Mouse (Mus musculus) hindbrain, embryonic 13.5 days (tissue): ENCODE measurements at regions not wholly inside any gene's neighbourhood (a gene's known extent, or its start where the extent isn't known, plus 50 kb on each side); places are given as distances from the start of the nearest gene placed in this dataset.

ENCODE experiments used
- ATAC-seq: fragments of 200-750 bp; cut with Nextera tagmentation; 2 replicates; pipeline ENCODE4 v1.8.0; 2017; ENCODE audit warnings: moderate TSS enrichment; ENCODE audit not compliant: low FRiP score
- H3K27ac ChIP-seq: fragments of 300-500 bp; sonication (generic); 2 replicates; pipeline ENCODE4 v1.5.1; 2015; ENCODE audit warnings: inconsistent platforms, mild to moderate bottlenecking, moderate library complexity
- H3K27me3 ChIP-seq: fragments of 300-500 bp; sonication (generic); 2 replicates; pipeline ENCODE4 v1.6.1; 2015; ENCODE audit warnings: mild to moderate bottlenecking, inconsistent platforms
- H3K36me3 ChIP-seq: fragments of 300-500 bp; sonication (generic); 2 replicates; pipeline ENCODE4 v1.6.1; 2015; ENCODE audit warnings: mild to moderate bottlenecking, inconsistent platforms
- H3K4me1 ChIP-seq: fragments of 300-500 bp; sonication (generic); replicated peaks from 2 replicates; pipeline ENCODE4 v1.6.1; 2015; ENCODE audit warnings: inconsistent platforms
- H3K4me2 ChIP-seq: fragments of 300-500 bp; sonication (generic); 2 replicates; pipeline ENCODE4 v1.6.1; 2015; ENCODE audit warnings: inconsistent platforms, mild to moderate bottlenecking, moderate library complexity
- H3K4me3 ChIP-seq: fragments of 300-500 bp; sonication (generic); 2 replicates; pipeline ENCODE4 v1.5.1; 2015; ENCODE audit warnings: mild to moderate bottlenecking, inconsistent platforms
- H3K9ac ChIP-seq: fragments of 300-500 bp; sonication (generic); 2 replicates; pipeline ENCODE4 v1.6.1; 2015; ENCODE audit warnings: mild to moderate bottlenecking, inconsistent platforms
- H3K9me3 ChIP-seq: fragments of 300-500 bp; sonication (generic); 2 replicates; pipeline ENCODE4 v1.6.1; 2016; ENCODE audit warnings: inconsistent platforms
- WGBS: fragments of 180-500 bp; shearing (Covaris S2); methylation state at CpG from one replicate; pipeline ENCODE4 v1.1.7; 2015; 5-methylcytosine and 5-hydroxymethylcytosine counted together

DNA sequence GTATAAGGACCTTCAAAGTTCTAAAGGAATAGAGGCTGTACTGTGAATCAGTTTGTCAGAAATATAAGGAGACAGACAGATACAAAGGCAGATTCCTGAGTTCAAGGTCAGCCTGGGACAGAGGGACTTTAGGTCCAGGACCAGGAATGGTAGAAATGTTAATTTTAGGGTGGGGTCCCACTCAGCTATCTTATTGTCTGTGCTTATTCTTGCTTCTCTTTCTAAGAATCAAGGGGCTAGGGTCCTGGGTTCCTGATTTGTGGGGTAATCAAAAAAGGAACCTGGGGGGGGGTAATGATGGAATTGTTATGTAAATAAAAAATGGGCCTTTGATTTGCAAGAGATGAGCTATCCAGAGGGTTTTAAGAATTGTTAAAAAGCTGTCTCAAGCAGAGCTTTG, 71.7 kb upstream of the Fshr start:
- Histone ChIP-seq H3K27ac (no peak overlapping the region), H3K36me3 (no peaks in the 10 kb centered on the region), H3K9me3 (no peaks in the 10 kb centered on the region), H3K27me3 (no peaks in the 10 kb centered on the region), H3K4me2 (no peak overlapping the region), H3K4me3 (no peak overlapping the region), H3K4me1 (no peaks in the 10 kb centered on the region), H3K9ac (no peak overlapping the region)
- no peak for ATAC-seq

DNA sequence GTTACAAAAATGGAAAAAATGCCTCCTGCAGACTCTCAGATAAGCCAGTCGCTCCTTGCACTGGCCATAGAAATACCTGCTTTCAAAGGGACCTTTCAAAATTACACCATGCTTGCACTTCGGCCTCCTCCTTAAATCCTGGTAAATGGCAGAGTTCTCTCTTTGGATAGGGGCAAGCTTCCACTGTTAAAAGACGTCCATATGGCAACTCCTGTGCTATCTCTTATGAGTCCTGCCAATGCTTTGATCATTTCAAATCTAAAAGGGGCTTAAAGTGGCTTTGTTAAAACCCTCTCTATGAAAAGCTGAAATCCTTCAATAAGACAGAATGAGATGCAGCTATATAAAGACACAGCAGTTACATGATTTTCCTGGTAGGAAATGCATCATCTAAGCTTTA, 55.2 kb upstream of the Fshr start:
- no peaks in the 10 kb centered on the region for H3K4me1 ChIP-seq
- H3K4me2 ChIP-seq: no peak overlapping the region
- no peak for ATAC-seq
- H3K9ac ChIP-seq: no peak overlapping the region
- H3K4me3 ChIP-seq: no peak overlapping the region
- 83% methylated on average over 3 of the region's 3 CpGs for WGBS
- H3K36me3 ChIP-seq: no peaks in the 10 kb centered on the region
- no peaks in the 10 kb centered on the region for H3K27me3 ChIP-seq
- H3K9me3 ChIP-seq: no peaks in the 10 kb centered on the region
- no peak overlapping the region for H3K27ac ChIP-seq

DNA sequence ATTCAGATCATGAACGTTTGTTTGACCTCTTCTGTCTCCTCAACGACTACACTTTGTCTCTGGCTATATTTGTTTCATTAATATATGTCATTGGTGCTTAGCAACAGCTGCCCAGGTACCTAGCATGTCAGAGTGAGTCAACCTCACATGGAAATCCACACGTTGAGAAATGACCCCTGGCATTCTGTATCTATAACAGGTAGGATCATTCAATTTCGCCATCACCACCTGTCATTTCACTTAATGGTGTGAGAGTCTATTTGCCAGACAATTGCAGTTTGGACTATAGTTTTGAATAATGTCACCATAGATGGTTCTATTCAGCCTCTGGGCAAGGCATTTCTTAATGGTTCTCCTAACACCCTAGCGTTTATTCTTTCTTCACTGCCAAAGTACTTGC, 50.3 kb upstream of the Fshr start:
- ATAC-seq: no peak
- Histone ChIP-seq H3K4me3 (no peak overlapping the region), H3K27me3 (no peaks in the 10 kb centered on the region), H3K9me3 (no peaks in the 10 kb centered on the region), H3K36me3 (no peaks in the 10 kb centered on the region), H3K27ac (no peak overlapping the region), H3K4me2 (no peak overlapping the region), H3K9ac (no peak overlapping the region), H3K4me1 (no peaks in the 10 kb centered on the region)
- 81% methylated on average over 5 of the region's 5 CpGs for WGBS
